Mouse (Mus musculus) adrenal gland, postnatal 14 days (tissue): ENCODE results near the gene Sae1. TPM values are rescaled to one million over a fixed set of nuclear protein-coding genes. Genes with fewer than 3 reads are reported as not detected.
A peak's percentile ranks its signal among the peaks of the same experiment; 100 is the strongest.

ENCODE experiments used
- DNase-seq: peaks from one replicate; pipeline ENCODE4 v3.0.0; 2021; ENCODE audit warnings: mixed read lengths
- total RNA-seq: library from RNA; stranded (reverse); gene quantifications from 2 replicates; pipeline ENCODE4 v1.2.3, GENCODE M21; 2021

The Sae1 gene
- total RNA-seq, 1 experiment from 2014 or later, result 62.3 TPM

DNA sequence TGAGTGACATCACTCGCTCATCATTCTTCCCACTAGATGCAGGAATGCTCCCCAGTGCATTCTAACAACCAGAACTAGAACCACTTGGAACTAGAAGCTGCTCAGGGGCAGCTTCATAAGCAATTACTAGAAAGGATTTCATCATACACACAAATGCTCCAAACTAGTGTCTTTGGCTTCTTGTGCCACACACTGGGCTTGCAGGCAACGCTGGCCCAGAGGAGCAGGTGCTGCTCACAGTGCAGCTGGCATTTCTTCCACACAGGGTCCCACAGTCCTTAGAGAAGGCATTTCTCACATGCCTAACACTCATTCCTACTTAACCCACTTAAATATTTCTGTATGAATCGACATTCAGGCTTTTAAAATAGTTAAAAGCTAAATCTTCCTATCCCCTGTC lies 30.0 kb downstream of the Sae1 start:
- no peak for DNase-seq

DNA sequence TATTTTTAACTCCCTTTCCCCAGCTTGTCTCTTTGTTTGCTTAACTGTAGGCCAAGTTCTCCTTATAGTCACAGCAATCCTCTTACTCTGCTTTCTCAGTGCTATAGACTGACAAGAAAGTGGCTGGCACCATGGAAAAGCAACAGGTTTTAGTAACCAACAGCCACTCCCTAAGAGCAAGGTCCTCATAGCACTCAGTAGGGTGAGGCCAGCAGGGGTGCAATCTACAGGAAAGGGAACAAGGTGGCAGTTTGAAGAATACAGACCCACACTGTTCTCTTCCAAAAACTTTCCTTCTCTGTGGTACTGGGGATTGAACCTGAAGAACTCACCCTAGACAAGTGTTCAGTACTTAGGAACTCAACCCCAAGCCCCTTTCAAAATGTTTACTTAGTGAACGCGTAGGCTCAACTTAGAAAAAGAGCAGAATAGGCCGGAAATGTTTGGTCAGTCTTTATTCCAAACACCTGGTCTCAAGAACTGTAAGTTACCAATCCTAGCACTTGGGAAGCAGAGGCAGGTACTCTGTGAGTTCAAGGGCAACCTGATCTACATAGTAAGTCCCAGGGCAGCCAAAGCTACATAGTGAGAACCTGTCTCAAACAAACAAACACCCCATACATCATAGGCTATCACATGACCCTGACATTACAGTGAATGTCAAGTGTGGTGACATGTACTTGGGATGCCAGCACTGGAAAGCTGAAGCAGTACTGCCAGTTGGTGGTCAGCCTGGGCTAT lies 31.6 kb downstream of the Sae1 start:
- DNase-seq, result no peak

GRCm38 (mm10) chr7:16349999-16350398 lies 37.6 kb downstream of the Sae1 start:
- peak; percentile 6 for DNase-seq

DNA sequence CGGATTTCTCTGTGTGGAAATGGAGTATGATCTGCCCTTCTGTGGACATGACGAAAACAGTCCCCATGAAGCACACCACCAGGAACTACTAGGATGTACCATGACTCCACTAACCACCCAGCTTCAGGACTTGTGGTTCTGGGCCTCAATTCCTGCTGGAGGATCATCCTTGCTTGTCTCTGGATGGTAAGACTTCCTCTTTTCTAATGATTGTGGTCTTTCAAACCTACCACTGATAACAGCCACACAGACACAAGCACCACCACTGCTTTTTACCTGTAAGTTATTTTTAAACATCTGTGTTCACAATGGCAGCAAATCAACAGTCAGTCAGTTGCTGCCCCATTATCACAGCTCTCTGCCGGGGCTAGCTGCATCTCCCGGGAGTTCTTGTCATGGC lies 42.3 kb downstream of the Sae1 start:
- no peak for DNase-seq

GRCm38 (mm10) chr7:16344598-16344997 lies 43.0 kb downstream of the Sae1 start:
- no peak for DNase-seq

DNA sequence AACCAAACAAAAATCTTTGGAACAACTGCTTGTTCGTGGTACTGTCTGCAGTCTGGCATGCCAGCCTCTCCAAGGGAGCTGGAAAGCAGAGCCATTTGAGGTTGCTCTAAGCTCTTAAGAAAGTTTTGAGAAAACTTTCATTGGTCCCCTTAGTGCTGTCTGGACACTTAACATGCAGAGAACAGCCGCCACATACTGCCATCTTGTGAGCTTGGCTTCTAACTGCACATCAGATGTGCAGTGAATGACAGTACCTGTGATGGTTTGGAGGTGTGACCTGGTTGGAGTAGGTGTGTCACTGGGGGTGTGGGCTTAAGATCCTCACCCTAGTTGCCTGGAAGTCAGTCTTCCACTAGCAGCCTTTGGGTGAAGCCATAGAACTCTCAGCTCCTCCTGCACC lies 49.9 kb downstream of the Sae1 start:
- DNase-seq, result no peak

GRCm38 (mm10) chr7:16329146-16329545 lies 58.5 kb downstream of the Sae1 start:
- no peak for DNase-seq

DNA sequence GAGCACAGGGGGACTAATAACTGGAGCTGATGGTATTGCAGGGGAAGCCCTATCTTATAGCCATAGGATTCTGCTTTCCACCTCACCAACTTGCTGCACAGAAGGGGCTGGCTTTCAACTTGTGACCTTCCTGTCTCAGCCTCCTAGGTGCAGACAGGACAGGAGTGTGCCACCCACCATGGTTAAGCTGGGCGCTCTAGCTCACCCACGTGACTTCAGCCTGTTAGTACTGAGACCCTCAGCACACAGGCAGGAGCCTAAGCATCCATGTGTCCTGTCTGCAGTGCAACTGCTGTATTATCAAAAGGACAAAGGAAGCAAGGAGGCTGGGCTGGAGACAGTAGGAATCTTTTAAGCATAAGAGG lies 61.0 kb downstream of the Sae1 start:
- DNase-seq, result no peak

- peak; percentile 83 for DNase-seq
Observed at GRCm38 (mm10) chr7:16325920-16326606, 61.5 kb downstream of the Sae1 start.

DNA sequence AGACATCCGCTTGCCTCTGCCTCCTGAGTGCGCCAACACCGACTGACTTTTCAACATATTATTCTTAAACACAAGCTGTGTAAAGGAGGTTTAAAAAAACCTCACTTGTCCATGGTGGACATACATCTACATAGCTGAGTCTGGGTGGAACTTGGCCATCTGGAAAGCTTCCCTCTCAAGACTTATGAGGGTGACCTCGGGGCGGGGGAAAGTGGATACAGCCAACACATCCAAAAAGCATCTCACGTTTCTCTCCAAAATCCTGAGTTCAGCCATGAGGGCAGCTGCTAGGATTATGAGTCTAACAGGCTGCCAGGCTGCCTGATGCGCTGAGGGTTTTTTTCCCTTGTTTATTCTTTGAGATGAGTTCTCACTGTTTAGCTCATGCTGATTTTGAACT lies 62.9 kb downstream of the Sae1 start:
- DNase-seq, result no peak

DNA sequence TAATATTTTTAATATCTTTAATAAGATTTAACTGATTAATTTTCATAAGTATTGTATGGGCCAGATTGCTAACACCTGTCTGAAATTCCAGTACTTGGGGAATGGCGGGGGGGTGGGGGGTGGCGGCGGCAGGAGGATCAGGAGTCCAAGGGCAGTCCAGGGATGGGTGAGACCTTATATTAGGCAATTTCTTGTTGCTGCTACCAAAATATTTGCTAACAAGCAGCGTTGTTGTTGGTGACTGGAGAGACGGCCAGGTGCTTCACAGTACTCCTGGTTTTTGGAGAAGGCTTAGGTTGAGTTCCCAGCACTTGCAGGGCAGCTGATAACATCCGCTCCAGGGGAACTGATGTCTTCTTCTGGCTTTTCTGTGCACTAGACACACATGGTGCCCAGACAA lies 67.1 kb downstream of the Sae1 start:
- no peak for DNase-seq

DNA sequence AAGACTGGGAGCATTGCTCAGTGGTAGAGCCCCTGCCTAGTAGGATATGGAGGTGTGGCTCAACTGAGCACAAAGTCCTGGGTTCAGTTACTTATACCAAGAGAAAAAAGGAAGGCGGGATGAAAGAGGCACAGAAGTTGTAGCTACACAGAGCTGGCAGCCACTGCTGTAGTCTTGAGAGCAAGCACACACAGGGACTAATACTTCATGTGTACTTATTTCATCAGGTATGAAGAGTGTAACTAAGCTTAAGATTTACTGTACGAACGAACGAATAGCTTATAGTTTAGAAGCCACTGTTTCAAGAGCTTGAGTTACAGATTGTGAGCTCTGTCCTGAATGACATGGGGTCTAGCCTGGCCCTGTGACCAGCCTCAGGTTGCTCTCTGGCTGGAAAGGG lies 68.4 kb downstream of the Sae1 start:
- DNase-seq, result no peak

- no peak for DNase-seq
Observed at GRCm38 (mm10) chr7:16317094-16317493, 70.5 kb downstream of the Sae1 start.

GRCm38 (mm10) chr7:16315222-16315759 lies 72.3 kb downstream of the Sae1 start:
- DNase-seq, result peak; percentile 21

GRCm38 (mm10) chr7:16314221-16314775 lies 73.3 kb downstream of the Sae1 start:
- DNase-seq, result no peak

DNA sequence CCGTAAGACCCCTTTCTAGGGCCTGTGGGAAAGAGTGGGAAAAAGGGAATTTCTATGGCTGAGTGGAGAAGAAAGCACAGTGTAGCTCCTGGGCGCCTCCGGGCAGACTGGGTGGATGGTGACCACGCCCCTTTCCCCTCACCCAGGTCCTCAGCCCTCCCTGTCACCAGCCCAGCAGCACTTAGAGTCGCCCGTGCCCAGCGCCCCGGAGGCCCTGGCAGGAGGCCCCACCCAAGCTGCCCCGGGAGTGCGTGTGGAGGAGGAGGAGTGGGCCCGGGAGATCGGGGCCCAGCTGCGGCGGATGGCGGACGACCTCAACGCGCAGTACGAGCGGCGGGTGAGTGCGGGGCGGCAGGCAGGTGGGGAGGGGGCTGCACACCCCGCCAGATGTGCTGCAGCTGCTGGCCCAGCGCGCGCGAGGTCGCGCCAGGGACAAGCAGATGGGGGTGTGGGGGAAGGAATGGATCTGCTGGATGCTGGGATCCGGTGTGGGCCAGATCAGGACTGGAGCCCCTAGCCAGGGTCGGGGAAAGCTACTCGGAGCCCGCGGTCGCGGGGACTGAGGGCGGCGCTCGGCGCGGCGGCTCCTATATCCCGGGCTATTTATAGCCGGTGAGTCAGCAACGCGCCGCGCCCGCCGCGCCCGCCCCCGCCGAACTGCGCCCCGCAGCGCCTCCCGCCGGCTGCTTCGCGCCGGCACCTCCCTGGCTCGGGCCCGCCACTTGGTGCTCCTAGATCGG lies 74.0 kb downstream of the Sae1 start:
- DNase-seq, result peak; percentile 92

DNA sequence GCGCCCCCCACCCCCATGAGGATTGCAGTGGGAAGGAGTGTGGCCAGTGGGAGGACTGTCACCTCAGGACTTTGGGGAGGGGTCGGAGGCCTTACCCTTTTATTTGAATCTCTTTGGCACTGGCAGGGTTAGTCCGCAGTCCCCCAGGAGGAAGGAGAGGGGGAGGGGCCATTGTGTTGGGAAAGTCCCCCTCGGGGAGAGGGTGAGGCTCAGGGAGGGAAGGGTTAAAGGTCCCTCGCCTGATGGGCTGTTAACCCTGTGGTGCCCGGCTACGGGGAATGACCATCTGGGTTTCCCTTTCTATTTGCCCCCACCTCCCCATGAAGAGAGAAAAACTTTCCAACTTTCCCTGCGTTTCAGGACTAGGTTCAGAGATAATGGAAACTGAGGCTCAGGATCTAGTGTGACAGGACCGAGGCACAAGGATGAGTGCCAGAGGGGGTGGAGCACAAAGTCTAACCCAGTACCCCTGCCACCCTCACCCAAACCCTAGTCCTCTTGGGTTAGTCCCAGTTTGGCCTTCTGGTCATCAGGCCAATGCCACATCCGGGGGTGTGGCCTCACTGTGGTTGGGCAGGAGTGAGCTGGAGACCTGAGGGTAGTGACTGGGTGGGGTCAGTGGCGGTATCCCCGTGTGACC lies 74.8 kb downstream of the Sae1 start:
- peak; percentile 87 for DNase-seq

DNA sequence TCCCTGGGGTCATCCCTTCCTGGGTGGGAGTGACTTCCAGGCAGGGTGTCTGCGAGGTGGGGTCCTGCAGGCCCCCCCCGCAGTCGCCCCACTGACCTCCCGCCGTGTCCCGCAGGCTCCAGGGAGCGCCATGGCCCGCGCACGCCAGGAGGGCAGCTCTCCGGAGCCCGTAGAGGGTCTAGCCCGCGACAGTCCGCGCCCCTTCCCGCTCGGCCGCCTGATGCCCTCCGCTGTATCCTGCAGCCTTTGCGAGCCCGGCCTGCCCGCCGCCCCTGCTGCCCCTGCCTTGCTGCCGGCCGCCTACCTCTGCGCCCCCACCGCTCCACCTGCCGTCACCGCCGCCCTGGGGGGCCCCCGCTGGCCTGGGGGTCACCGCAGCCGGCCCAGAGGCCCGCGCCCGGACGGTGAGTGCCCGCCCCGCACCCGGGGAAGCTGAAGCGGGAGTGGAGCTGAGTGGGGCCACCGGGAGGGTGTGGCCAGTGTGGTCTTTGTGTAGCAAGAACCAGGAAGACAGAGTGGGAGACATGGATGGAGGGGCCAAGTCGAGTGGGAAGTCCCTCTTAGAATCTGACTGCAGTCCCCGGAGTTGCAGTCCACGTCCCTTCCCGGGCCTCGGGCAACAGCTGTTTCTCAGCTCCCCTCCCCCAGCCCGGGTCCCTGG lies 75.5 kb downstream of the Sae1 start:
- DNase-seq, result peak; percentile 45

- peak; percentile 35 for DNase-seq
Observed at GRCm38 (mm10) chr7:16311453-16312004, 76.1 kb downstream of the Sae1 start.

GRCm38 (mm10) chr7:16310521-16311452 lies 76.8 kb downstream of the Sae1 start:
- DNase-seq, result peak; percentile 54
